Mouse (Mus musculus): ENCODE measurements around the gene Thada. TPM values are rescaled to one million over a fixed set of nuclear protein-coding genes. Genes with fewer than 3 reads are reported as not detected.
"Not testable (repeated sequence)": the region's sequence is repeated elsewhere in the genome, so short reads cannot be mapped to it uniquely, and the experiment has no call there.

Thada gene
- total RNA-seq, 2 experiments from 2014 or later = 37.6 to 39.3 TPM

DNA sequence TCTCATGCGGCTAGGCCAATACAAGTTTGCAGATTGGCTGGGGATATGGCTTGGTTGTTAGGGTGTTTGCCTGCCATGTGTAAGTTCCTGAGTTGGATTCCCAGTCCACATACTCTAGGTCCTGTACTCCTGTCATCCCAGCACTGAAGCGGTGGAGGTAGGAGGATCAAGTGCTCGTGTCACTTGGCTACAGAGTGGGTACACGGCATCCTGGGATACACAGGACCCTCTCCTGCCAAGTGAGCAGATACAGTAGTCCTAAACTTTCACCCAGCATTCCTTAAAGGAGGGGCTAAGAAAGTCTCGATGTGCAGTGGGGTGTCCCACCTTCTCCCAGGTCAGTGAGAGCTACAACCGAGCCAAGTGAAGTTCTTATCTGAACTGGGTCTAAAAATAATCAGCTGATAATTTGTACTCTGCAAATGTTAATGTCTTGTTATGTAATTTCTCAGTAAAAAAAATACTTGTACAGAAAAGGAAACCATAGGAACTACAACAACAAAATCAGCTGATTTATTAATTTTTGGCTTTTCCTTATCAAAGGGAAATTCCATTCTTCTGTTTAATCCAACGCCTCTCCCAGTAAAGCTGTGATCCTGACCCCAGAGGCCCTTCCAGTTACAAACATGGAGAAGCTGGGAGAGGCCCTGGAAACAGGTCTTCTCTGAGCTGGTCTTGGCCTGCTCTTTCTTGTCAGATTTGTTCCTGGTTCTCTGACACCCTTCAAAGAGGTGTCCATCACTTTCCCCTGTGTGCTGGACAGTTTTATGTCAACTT lies 229.0 kb downstream of the Thada start:
- no peak for ATAC-seq (replicated peaks; ENCODE audit: poor library complexity, severe bottlenecking)

GRCm38 (mm10) chr17:84235399-84235928 lies 230.5 kb downstream of the Thada start:
- ATAC-seq (replicated peaks; ENCODE audit: poor library complexity, severe bottlenecking) = peak; percentile 86

DNA sequence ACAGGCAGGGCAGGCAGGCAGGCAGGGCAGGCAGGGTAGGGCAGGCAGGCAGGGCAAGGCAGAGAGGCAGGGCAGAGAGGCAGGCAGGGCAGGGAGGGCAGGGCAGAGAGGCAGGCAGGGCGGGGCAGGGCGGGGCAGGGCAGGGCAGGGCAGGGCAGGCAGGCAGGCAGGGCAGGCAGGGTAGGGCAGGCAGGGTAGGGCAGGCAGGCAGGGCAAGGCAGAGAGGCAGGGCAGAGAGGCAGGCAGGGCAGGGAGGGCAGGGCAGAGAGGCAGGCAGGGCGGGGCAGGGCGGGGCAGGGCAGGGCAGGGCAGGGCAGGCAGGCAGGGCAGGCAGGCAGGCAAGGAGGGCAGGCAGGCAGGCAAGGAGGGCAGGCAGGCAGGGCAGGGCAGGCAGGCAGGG lies 231.2 kb downstream of the Thada start:
- not testable (repeated sequence) for ATAC-seq (replicated peaks; ENCODE audit: poor library complexity, severe bottlenecking)

DNA sequence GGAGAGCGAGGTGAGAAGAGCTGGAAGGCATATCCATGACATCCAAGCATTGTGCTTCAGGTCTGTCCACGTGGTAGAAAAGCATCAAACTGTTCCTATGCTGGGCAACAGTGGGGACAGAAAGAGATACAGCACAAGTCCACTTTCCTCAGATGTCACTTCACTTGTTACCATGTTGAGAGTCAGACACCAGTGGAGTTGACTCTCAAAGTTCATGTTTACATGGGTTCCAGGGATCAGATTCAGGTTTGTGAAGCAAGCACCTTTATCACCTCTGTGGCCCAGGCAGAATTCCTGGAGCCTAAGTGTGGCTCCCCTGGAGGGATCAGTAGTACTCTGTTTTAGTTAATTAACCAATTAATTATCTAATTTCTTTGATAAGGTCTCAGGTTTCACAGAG lies 232.2 kb downstream of the Thada start:
- no peak for ATAC-seq (replicated peaks; ENCODE audit: poor library complexity, severe bottlenecking)

GRCm38 (mm10) chr17:84231361-84231760 lies 234.6 kb downstream of the Thada start:
- ATAC-seq (replicated peaks; ENCODE audit: poor library complexity, severe bottlenecking) = no peak

DNA sequence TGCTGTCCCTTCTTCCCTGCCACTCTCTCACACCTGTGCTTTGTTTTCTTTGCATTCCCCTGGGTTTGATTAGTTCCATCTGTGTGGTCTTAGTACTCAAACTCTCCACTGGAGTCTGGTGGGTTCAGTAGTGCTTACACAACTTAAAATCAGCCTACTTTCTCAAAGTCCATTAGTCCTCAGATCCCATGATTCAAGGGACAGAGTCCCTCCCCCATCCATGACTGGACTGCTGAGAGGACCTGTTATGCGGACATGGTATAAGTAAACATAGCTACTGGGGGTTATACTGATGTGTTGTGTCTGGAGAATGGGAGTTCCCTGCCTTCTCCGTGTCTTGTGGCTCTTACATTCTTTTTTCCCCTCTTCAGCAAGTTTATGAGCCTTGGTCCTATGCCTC lies 237.8 kb downstream of the Thada start:
- no peak for ATAC-seq (replicated peaks; ENCODE audit: poor library complexity, severe bottlenecking)

DNA sequence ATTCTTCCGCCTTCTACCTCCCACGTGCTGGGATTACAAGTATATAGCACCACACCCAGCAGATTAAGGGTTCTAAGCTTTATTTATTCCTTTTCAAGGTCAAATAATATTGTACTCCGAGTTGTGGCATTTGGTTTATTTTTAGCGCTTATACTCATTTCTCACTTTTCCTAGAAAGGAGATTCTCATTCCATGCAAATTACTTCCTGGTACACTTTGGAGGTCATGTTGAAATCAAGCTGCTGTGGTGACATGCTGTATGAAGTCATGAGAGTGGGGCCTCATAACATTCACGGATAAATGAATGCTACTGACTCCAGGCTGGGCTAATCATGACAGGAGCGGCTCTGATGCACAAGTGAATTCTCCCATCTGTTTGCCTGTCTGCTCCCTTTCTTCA lies 239.3 kb downstream of the Thada start:
- ATAC-seq (replicated peaks; ENCODE audit: poor library complexity, severe bottlenecking) = peak; percentile 53

GRCm38 (mm10) chr17:84226231-84226630 lies 239.8 kb downstream of the Thada start:
- peak; percentile 40 for ATAC-seq (replicated peaks; ENCODE audit: poor library complexity, severe bottlenecking)

GRCm38 (mm10) chr17:84224217-84224887 lies 241.7 kb downstream of the Thada start:
- no peak for ATAC-seq (replicated peaks; ENCODE audit: poor library complexity, severe bottlenecking)

DNA sequence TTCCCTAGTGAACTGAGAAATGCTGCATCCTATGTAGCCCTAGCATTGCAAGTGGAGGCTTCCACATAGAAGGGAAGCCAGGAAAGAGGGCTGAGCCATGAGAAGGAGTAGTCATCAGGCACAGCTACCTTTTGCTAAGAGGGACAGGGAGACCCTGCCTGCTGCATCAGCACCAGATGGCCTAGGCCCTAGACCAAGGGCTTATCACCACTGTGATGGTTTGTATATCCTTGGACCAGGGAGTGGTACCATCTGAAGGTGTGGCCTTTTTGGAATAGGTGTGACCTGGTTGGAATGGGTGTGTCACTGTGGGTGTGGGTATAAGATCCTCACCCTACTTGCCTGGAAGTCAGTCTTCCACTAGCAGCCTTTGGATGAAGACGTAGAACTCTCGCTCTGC lies 247.2 kb downstream of the Thada start:
- not testable (repeated sequence) for ATAC-seq (replicated peaks; ENCODE audit: poor library complexity, severe bottlenecking)

DNA sequence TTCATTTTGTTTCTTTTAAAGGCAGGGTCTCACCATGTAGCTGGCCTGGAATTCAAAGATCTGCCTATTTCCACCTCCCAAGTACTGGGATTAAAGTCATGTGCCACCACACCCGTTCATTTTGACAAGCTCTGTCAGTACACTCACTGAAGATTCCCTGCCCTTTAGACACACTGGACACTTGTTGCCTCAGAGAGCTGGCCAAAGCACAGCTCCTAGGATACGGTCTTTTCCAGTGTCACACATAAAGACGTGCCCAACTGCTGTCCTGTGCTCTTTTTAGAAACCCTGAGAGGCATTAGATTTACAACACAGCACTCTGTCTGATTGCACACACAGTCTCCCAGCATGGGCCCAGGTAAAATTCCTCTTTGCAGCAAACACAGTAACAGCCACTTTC lies 248.3 kb downstream of the Thada start:
- ATAC-seq (replicated peaks; ENCODE audit: poor library complexity, severe bottlenecking) = no peak

DNA sequence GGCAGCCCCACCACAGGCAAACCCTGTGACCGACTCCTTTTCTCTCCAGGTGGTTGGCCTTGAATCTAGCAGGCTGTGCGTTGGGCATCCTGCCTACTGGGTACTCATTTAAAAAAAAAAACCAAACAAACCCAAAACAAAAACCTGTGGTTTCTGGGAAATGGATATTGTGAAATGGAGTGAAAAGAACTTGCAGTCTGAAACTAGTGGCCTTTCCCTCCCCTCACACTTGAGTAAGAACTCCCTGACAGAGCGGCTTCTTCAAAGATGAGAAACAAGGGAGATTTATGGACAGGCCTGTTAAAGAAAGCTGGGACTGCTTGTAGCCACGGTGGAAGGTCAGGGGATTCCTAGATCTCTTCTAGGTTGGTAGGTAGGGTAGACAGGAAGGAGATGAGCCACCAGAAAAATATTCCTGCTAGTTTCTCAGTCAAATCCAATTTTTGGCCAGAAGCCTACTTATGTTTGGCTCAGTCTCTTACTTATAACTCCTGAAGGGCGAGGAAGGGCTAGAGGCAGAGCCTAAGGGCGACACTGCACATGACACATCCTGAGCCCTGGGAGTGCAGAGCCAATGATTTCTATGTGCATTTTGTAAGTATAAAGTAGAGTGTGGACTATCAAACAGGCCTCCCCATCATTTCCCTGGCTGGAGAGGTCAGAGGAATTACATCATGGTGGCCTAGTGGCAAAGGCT lies 250.6 kb downstream of the Thada start:
- ATAC-seq (replicated peaks; ENCODE audit: poor library complexity, severe bottlenecking) = peak; percentile 75

- ATAC-seq (replicated peaks; ENCODE audit: poor library complexity, severe bottlenecking) = no peak
Observed at GRCm38 (mm10) chr17:84213464-84213863, 252.5 kb downstream of the Thada start.

- ATAC-seq (replicated peaks; ENCODE audit: poor library complexity, severe bottlenecking) = no peak
Observed at GRCm38 (mm10) chr17:84207611-84208010, 258.4 kb downstream of the Thada start.

- no peak for ATAC-seq (replicated peaks; ENCODE audit: poor library complexity, severe bottlenecking)
Observed at GRCm38 (mm10) chr17:84206239-84206638, 259.8 kb downstream of the Thada start.

DNA sequence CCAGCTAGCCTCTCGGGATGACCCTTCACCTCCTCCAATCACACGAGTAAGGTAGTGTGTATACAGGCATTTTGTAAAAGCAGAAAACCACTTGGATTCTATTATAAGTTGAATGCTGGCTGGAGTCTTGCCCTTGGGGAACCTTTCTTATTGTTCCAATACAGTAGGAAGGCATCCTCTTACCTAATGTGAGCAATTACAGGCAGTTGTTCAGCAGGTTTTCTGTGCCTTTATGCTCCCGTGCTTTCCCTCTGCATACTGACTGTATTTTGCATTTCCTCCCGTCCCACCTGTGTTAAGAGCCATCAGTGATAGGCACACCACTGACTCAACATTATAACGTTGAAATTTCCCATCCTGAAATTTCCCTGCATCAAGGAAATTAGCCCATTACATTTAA lies 261.0 kb downstream of the Thada start:
- no peak for ATAC-seq (replicated peaks; ENCODE audit: poor library complexity, severe bottlenecking)

DNA sequence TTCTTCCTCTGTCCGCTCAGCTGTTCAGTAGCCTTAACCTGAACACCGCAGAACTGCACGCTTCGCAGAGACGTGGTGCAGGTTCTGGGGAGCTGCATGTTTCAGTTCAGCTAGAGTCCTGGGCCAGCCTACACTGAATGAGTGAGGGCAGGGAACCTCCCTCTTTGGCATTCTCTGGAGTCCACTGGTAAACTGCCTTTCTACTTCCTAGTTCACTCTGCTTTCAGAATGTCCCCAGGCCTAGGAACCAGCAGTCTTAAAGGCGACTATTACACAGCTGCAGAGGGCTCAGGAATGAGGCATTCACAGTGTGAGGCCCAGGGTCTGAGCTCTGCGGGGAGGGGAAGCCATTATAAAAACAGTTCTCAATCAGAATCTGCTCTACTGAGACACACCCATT lies 262.7 kb downstream of the Thada start:
- no peak for ATAC-seq (replicated peaks; ENCODE audit: poor library complexity, severe bottlenecking)

DNA sequence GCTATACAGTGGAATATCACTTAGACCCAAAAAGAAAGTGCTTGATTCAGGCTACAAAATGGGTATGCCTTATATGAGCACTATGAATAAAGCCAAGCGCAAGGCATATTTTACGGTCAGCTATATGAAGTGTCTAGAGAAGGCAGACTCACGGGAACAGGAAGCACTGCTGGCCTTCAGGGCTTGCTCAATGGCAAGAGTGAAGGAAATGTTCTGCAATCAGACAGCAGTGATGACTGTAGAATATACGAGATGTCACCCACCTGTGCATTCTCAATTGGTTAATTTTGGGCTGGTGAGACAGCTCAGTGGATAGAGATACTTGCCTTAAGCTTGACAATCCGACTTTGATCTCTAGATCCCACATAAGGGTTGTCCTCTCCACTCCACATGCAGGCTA lies 264.8 kb downstream of the Thada start:
- ATAC-seq (replicated peaks; ENCODE audit: poor library complexity, severe bottlenecking) = peak; percentile 94

DNA sequence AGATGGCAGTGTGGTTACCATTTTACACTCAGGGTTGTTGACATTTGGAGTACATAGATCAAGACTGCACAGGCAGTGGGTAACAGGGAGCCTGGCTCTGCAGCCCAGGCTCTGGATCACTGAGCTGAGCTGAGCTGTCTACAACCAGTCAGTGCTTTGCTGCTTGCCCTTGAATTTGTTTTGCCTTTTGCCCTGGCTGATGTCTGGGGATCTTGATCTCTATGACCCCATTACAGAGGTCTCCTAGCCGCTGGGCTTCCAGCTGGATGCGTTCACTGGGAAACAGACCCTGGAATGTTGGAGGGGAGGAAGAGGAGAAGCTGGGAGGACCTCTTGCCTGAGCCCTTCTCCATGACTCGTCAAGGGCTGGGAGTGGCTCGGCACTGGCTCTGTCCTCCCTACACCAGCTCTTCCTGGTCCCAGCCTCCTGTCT lies 268.1 kb downstream of the Thada start:
- ATAC-seq (replicated peaks; ENCODE audit: poor library complexity, severe bottlenecking) = no peak

- ATAC-seq (replicated peaks; ENCODE audit: poor library complexity, severe bottlenecking) = no peak
Observed at GRCm38 (mm10) chr17:84196329-84196728, 269.7 kb downstream of the Thada start.

GRCm38 (mm10) chr17:84195835-84196234 lies 270.2 kb downstream of the Thada start:
- ATAC-seq (replicated peaks; ENCODE audit: poor library complexity, severe bottlenecking) = no peak

All from granulocyte monocyte progenitor cell, adult 5-6 weeks (primary cell).